Mouse (Mus musculus): ENCODE measurements around the gene Arrdc3.
"Not testable (repeated sequence)": the region's sequence is repeated elsewhere in the genome, so short reads cannot be mapped to it uniquely, and the experiment has no call there.

The Arrdc3 gene

DNA sequence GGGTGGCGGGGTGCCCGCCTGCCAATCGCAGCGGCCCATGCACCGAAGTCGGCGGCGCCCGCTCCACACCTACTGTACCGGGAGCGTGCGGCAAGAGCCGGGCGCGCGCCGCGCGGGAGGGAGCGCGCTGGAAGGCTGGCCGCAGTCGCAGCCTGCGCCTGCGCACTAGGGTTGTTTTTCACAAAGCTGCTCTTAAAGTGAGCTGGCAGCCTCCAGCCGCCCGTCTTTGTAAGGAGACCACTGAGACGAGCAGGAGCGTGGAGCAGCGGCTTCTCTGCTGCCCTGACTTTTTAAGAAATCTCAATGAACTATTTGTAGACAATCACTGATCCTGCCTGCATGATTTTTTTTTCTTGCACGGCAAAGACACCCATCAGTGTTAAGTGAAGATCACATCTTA is at the start of gene Arrdc3:
Gene Arrdc3, plus strand, starts transcription at position 195 of the 400 bp plus-strand sequence.
- DNase-seq (ENCODE audit: extremely low read depth, low read depth, low spot score): no peak

DNA sequence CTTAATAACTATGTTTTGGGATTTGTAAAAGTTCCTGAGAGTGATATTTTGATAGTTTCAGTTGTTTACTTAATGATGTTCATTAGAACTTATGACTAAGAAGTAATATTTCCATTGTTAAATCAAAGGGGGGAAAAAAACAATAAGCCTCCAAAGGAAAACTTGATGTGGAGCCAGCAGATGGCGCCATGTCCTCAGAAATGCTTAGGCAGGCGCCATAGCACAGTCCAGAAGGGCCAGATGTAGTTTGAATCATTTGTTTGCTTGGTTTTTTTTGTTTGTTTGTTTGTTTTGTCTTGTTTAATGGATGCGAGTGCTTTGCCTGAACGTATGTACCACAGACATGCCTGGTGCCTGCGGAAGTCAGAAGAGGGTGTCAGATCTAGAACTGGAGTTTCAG is 21.0 kb upstream of the Arrdc3 start:
- DNase-seq (ENCODE audit: extremely low read depth, low read depth, low spot score): no peak

DNA sequence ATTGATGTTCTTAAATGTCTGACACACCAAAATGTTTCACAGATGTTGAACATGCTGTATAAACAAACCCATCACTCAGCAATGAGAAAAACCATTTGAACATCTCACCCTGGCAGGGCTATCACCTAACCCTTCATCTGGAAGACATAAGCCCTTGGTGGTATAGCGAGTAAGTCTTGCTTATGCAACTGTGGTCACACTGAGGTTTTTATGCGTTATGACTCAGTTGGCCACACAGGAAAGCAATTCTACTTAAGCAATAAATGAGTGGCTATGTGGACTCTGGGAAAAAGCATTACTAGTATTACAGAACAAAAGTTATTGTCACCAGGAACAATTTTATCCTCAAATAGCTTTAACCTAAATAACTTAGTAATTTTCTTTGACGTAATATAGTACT is 19.0 kb upstream of the Arrdc3 start:
- DNase-seq (ENCODE audit: extremely low read depth, low read depth, low spot score): no peak

DNA sequence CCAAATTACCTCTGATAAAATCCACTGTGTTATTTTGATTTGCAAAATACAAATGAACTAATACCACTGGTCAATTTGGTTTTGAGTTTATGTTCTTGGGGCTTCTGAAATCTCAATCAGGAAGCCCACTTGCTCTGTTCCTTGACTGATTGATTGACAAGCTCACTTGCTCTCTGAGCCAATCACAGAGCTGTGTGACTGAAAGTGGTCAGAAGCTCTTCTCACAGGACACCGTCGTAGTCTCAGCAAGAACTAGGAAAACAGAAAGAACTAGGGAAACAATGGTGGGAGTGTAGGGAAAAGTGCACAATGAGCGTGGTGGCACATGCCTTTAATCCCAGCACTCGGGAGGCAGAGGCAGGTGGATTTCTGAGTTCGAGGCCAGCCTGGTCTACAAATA is 8.1 kb upstream of the Arrdc3 start:
- no peak for DNase-seq (ENCODE audit: extremely low read depth, low read depth, low spot score)

DNA sequence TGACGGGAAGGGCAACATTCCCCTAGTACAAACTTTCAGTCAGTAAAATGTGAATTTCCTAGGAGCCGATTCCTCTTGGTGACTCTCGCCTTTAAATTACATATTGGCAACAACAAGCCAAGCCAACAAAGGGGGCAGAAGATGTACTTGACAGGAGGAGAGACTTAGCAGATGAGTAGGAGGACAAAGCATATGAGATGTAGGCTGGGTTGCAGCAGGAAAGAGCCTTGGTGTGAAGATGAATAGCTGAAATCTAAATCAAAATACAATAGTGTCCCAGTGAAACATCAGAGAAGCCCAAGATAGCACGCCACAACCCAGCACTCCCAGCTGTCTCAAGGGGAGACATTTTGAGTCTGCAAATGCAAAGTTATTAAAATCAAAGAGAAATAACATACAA is 2.4 kb upstream of the Arrdc3 start:
- no peak for DNase-seq (ENCODE audit: extremely low read depth, low read depth, low spot score)

DNA sequence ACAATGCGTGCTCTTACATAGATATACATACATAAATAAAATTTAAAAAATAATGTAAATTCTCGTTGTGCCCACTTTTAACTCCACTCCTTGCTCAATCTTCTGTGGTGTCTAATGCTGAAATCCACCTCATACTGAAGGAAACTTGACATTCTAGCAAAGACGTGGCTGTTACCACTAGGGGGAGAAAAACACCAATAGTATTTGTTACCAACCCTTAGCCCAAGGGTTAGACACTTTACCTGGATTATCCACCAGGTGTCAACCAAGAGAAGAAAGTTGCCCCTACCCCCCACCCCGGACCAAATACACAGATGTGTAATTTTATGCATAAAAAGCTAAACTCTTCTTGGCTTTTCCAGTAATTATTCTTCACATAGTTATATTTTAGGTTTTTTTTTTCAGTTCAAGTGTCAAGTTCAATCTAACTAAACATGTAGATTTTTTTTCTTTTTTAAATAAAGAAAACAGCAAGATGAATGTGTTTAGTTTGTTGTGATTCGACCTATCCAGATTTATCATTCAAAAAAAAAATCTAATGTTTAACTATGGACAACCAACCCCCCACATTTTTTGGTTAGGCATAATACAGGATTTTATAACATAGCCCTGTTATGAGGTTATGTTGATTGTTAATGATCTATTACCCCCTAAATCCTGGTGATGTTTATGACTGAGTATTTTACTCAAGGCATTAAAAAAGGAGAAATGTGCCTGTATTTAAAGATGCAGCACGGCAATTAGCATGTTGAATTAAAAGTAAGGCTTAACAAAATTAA is 1.3 kb upstream of the Arrdc3 start:
- DNase-seq (ENCODE audit: extremely low read depth, low read depth, low spot score): no peak

DNA sequence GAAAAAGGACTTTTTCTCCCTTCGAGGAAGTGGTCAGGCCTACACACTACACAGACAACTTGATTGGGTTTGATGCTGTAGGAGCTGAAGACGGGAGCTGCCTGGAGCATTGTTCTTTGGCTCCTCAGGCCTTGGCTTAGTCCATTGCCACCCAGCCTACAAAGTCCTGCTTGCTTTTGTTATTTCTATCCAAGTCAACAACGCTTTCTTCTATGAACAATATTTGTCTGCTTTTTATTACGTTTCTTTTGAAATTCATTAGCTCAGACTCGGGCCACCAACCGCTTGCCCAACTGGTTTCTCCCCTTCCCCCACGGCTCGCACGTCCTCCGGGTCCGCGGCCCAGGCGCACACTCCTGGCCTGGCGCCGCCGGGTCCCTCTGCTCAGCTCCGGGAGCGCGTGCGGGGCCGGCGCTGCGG is 458 bp upstream of the Arrdc3 start:
- no peak for DNase-seq (ENCODE audit: extremely low read depth, low read depth, low spot score)

DNA sequence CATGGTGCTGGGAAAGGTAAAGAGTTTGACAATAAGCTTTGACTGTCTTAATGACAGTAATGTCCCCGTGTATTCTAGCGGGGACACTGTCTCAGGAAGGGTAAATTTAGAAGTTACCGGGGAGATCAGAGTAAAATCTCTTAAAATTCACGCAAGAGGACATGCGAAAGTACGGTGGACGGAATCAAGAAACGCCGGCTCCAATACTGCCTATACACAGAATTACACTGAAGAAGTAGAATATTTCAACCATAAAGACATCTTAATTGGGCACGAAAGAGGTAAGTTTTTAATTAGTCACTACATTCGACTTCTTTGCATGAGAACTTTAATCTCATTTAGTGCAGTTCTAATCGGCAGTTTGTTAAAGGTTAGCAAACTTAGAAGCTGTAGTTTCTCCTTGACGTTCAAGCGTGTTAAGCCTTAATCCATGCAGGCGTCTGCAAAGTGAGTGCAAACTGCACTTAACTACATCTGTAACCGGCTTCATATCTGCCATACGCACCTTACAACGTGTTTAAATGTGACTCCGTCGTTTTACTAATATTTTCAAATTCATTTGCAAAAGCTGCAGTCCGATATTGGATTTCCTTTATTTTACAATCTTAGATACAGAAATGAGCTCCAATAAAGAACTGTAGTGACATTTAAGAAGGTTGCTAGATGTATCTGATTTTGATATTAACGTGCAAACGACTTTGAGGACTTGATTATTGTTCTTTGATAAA is 629 bp downstream of the Arrdc3 start:
- no peak for DNase-seq (ENCODE audit: extremely low read depth, low read depth, low spot score)

DNA sequence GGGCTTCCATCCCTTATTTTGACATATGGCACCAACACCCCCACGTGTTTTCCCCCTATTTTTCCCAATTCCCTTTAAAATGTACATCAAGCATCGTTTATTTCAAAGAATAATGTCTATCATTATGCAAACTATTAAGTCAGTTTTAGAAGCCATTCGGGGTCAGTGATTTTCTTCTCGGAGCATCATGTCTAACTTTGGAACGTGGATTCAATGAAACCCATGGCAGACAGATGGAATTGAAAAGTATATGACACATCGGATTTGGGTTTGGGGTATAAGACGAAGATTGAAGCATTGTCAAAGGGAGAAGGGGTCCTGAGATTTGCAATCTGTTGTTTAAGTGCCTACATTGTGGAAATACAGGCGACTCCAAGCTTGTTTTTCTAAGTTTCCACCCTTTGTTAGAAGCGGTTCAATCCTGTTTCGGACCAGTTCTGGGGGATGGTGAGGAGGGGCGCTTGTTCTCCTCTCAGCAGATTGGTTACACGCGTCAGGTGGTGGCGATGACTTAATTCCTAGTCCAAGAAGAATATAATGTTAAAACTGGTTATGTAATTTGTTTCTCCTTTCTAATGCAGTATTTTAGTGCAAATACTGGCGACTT is 1.3 kb downstream of the Arrdc3 start:
- no peak for DNase-seq (ENCODE audit: extremely low read depth, low read depth, low spot score)

DNA sequence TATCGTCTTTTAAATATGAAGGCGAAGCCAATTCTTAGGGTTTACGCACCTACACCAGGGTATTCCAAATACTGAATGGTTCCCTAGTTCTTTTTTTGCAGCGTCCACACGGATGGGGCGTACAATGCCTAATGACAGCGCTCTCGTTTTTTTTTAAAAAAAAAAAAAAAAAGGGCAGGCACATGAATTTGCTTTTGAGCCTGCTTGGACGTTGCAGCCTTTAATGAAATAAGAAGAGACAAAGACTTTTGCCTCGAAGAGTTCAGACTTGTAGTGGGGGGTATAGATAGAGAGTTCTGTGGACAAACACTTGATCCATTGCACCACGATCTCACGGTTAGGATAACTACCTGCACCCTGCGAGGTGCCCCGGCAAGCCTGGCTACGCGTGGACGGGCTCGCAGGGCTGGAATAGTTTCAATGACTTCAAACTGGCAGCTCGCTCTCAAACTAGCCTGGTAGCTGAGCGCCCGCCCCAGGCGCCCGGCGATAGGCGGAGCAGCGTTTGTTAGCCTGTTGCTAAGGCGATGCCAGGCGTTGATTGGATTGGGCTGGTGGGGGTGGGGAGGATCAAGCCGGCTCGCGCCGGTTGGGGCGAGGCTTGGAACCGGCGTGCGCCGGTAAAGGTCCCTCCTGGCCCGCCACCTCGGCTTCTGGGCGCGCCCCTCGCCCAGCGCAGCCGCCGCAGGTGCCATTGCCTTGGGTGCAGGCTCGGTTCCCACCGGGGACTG is 2.1 kb downstream of the Arrdc3 start:
- DNase-seq (ENCODE audit: extremely low read depth, low read depth, low spot score): no peak

DNA sequence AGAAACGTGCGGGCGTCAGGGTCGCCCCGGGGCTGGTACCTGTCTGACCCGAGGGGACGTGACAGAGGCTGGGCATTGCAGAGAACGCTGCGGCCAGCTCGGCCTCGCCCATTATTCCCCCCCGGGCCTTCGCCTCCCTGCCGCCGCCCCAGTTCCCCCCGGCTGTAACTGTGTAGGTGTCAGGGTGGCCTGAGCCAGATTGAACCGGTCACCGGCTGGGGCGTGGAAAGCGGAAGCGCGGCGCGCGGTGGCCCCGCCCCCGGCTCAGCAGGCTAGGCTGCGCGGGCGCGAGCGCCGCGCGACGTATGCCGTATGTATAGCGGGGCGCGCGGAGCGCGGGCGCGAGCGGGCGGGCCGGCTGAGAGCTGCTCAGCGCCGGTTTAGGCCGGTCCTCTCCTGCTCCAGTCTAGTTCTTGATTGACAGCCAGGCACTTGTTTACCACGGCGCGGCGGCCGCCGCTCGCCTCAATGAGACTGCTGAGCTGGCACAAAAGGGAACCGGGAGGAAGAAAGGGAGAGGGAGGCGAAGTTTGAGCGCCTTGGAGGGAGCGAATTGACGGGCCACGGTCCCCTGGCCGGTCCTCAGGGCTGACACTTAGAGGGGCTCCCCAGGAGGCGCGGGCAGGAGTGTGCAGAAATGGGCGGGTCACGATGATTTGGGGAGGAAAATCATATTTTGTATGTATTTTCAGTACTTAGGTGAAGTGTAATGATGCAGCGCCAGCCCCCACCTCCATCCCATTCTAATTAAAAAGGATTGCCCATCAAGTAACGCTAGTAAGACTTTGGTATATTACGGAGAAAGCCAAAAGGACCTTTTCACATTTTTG is 2.9 kb downstream of the Arrdc3 start:
- DNase-seq (ENCODE audit: extremely low read depth, low read depth, low spot score): no peak

DNA sequence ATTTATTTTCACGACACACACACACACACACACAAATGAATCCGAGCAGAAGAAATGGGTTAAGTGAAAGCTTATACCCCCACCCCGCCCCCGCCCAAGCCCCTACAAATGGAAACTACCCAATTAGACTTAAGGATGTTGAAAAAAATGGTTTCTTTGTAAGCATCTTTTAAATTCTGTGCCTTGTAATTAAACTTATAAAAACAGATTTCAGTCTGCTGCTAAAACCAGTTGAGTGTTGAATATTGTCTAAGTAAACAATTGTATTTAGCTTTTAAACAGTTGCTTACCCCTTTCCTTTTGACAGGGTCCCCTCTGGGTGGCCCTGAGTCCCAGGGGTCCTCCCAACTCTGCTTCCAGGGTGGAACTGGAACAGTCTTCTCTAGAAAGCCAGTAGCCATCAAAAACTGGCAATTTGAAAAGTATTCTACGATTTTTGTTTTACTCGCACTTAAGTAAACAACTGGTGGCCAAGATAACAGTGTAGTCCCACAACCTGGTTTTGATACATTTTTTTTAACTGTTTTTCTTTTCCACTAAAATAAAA is 3.6 kb downstream of the Arrdc3 start:
- no peak for DNase-seq (ENCODE audit: extremely low read depth, low read depth, low spot score)

DNA sequence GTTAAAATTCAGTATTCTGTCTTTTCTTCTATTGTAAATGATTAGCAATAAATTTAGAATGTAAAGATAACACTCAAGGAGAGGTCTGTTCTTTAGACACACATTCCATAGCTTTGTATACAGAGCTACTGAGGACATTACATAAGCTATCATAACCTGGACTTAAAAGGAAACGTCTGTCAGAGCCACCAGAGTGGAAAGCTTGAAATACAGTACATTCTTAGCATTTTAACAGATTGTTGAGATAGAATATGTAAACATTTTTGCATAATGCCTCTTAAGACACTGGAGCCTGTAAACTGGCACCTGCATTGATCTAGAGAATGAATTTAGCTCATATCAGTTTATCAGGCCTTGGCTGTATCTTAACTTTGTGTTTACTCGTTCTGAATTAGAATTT is 4.7 kb downstream of the Arrdc3 start:
- no peak for DNase-seq (ENCODE audit: extremely low read depth, low read depth, low spot score)

DNA sequence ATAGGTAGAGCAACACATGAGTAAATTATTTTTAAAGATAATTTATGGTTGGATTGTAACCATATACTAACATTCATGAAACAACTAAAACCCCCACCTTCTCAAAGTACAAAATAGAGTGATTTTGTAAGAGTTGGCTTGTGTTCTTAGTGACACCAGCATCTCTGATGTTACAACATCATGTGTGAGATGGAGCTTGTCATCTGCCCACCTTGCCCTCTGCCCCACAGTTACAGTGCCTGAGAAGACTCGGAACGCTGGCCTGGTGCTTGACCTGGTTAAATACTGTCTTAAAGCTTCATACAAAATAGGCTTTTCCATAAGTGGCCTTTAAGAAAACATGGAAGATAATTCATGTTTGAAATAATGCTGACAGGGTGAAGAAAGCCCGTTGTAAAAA is 11.7 kb downstream of the Arrdc3 start:
- not testable (repeated sequence) for DNase-seq (ENCODE audit: extremely low read depth, low read depth, low spot score)

DNA sequence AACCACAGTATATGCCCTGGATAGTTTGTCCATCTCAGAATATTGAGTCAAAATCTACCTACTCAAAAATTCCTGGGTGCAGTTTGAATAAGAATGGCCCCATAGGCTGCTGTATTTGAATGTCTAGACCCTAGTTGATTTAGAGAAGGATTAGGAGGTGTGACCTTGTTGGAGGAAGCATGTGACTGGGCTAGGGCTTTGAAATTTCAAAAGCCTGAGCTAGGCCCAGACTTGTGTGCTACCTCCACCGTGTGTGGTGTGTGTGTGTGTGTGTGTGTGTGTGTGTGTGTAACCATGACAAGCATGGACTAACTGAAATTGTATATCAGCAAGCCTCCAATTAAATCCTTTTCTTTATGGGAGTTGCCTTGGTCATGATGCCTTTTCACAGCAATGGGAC is 14.2 kb downstream of the Arrdc3 start:
- DNase-seq (ENCODE audit: extremely low read depth, low read depth, low spot score): no peak

DNA sequence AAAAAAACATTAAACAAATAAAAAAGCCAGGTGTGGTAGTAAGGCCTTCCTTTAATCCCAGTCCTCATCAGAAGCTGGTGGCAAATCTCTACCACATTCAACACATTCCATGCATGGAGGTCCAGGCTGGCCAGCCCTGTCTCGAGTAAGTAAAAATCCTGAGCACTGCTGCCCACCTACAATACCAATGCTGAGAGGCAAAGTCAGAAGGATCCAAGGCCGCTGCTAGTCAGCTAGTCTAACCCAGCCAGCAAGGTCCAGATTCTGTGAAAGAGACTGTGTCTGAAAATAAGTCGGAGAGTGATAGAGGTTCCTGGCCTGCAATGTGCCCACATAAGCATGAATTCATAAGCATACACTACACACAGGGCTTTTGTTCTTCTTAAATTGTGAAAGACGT is 14.9 kb downstream of the Arrdc3 start:
- DNase-seq (ENCODE audit: extremely low read depth, low read depth, low spot score): no peak

DNA sequence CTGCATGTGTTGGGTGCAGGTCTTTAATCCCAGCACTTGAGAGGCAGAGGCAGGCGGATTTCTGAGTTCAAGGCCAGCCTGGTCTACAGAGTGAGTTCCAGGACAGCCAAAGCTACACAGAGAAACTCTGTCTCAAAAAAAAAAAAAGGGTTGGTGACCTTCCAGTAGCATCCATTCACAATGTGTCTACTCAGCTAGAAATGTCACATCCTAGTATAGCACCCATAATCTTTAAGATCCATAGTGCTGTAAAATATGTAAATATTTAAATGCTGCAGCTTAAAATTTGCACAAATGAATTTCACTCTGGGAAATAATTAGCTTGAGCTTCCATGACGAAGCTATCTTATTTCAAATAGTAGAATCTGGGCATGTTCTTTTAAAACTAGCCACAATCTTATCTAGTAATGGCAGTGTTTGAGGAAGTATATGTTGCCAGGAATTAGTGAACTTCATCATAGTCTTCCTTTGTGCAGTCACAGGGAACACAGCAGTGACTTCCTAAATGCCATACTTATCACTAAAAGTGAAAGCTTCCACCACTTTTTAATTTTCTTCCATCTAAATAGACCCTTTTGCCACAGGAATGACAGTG is 16.3 kb downstream of the Arrdc3 start:
- DNase-seq (ENCODE audit: extremely low read depth, low read depth, low spot score): no peak

DNA sequence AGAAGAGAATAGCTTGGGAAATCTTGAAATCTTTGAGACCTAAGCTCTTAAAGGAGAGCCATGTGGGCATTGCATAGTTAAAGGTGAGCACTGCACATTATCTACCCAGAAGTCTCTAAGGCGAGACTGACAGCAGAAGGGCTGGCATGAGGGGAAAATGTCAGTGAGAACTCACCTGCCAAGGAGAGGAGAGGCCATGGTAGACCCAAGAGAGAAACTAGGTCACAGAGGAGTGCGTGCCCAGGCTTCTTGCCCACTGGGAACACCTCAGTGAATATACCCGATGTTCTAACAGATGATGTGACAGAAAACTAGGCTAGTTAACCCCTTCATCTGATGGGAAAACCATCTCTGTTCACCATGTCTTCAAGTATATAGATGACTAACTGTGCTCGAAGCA is 18.2 kb downstream of the Arrdc3 start:
- no peak for DNase-seq (ENCODE audit: extremely low read depth, low read depth, low spot score)

DNA sequence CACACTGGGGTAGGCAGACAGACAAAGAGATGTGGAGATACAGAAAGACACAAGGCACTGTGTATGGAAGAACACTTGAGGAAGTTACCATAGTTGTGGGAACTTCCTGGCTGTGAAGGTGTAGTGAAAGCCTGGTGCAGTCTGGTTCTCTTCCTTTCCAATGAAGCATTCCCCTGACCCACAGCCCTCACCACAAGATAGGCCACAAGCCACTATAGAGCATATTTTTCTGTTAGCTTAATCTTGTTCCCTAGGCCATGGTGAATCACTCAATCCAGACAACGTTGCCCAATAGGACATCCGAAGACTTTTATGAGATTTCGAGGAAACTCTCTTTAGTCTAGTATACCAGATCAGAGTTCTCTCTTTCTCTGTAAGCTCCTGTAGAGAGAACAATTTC is 19.6 kb downstream of the Arrdc3 start:
- DNase-seq (ENCODE audit: extremely low read depth, low read depth, low spot score): no peak

DNA sequence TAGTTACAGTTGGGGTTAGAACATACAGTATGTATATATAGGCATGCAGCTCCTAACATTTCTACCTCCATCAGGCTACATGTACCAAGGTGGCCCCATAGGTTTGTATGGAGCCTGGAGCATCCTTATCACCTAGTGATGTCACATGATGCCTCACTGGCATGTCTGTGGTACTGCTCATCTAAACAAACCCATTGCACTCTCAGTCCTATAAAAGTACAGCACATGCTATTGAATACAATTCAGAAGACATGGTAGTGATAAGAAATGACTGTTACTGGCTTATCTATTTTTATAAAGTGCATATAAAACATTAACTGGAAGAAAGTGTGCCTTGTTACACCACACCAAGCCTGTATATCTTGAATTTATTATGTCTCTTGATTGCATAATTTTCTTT is 30.2 kb downstream of the Arrdc3 start:
- no peak for DNase-seq (ENCODE audit: extremely low read depth, low read depth, low spot score)
